Mouse (Mus musculus): ENCODE results near the gene Zfp827. TPM values are rescaled to one million over a fixed set of nuclear protein-coding genes. Genes with fewer than 3 reads are reported as not detected.

The Zfp827 gene
- polyA plus RNA-seq, 1 experiment, result 32.4 TPM

GRCm38 (mm10) chr8:79190071-79190470, 161.8 kb downstream of the Zfp827 start:
- Histone ChIP-seq H3K27ac (ENCODE audit: insufficient read depth, low read length) (no peak overlapping the region), H3K4me1 (ENCODE audit: control insufficient read depth, insufficient read depth, low read length) (no peaks in the 10 kb centered on the region), H3K4me3 (ENCODE audit: insufficient read depth, low read length) (no peak overlapping the region)
- TF ChIP-seq CTCF (IDR thresholded peaks at IDR 0.05; ENCODE audit: extremely low read depth, insufficient read depth, low read length) (no peak), POLR2A (IDR thresholded peaks at IDR 0.05; ENCODE audit: extremely low read depth, insufficient read depth, low read length) (no peak)

GRCm38 (mm10) chr8:79196481-79196880, 168.2 kb downstream of the Zfp827 start:
- Histone ChIP-seq H3K4me1 (ENCODE audit: control insufficient read depth, insufficient read depth, low read length) (no peaks in the 10 kb centered on the region; the same call in 1 of the 2 replicates), H3K27ac (ENCODE audit: insufficient read depth, low read length) (no peak overlapping the region), H3K4me3 (ENCODE audit: insufficient read depth, low read length) (no peak overlapping the region)
- no peak for TF ChIP-seq POLR2A (IDR thresholded peaks at IDR 0.05; ENCODE audit: extremely low read depth, insufficient read depth, low read length)
- TF ChIP-seq CTCF (IDR thresholded peaks at IDR 0.05; ENCODE audit: extremely low read depth, insufficient read depth, low read length), result no peak

GRCm38 (mm10) chr8:79198675-79199074, 170.4 kb downstream of the Zfp827 start:
- Histone ChIP-seq H3K4me3 (ENCODE audit: insufficient read depth, low read length) (no peak overlapping the region), H3K27ac (ENCODE audit: insufficient read depth, low read length) (no peak overlapping the region), H3K4me1 (ENCODE audit: control insufficient read depth, insufficient read depth, low read length) (no peaks in the 10 kb centered on the region; the same call in 1 of the 2 replicates)
- no peak for TF ChIP-seq POLR2A (IDR thresholded peaks at IDR 0.05; ENCODE audit: extremely low read depth, insufficient read depth, low read length)
- TF ChIP-seq CTCF (IDR thresholded peaks at IDR 0.05; ENCODE audit: extremely low read depth, insufficient read depth, low read length), result no peak

- Histone ChIP-seq H3K4me1 (ENCODE audit: control insufficient read depth, insufficient read depth, low read length) (no peaks in the 10 kb centered on the region; the same call in 1 of the 2 replicates), H3K27ac (ENCODE audit: insufficient read depth, low read length) (no peak overlapping the region), H3K4me3 (ENCODE audit: insufficient read depth, low read length) (no peak overlapping the region)
- TF ChIP-seq CTCF (IDR thresholded peaks at IDR 0.05; ENCODE audit: extremely low read depth, insufficient read depth, low read length), result no peak
- no peak for TF ChIP-seq POLR2A (IDR thresholded peaks at IDR 0.05; ENCODE audit: extremely low read depth, insufficient read depth, low read length)
These were observed 173.4 kb downstream of the Zfp827 start for GRCm38 (mm10) chr8:79201446-79202147.

- H3K4me3 ChIP-seq (ENCODE audit: insufficient read depth, low read length), result no peak overlapping the region
- H3K27ac ChIP-seq (ENCODE audit: insufficient read depth, low read length), result no peak overlapping the region
- no peak for TF ChIP-seq POLR2A (IDR thresholded peaks at IDR 0.05; ENCODE audit: extremely low read depth, insufficient read depth, low read length)
- no peak for TF ChIP-seq CTCF (IDR thresholded peaks at IDR 0.05; ENCODE audit: extremely low read depth, insufficient read depth, low read length)
These were observed 178.7 kb downstream of the Zfp827 start for GRCm38 (mm10) chr8:79206895-79207294.

GRCm38 (mm10) chr8:79208181-79208580, 179.9 kb downstream of the Zfp827 start:
- no peak overlapping the region for H3K4me3 ChIP-seq (ENCODE audit: insufficient read depth, low read length)
- no peak overlapping the region for H3K27ac ChIP-seq (ENCODE audit: insufficient read depth, low read length)
- TF ChIP-seq POLR2A (IDR thresholded peaks at IDR 0.05; ENCODE audit: extremely low read depth, insufficient read depth, low read length) (no peak), CTCF (IDR thresholded peaks at IDR 0.05; ENCODE audit: extremely low read depth, insufficient read depth, low read length) (no peak)
- H3K4me1 ChIP-seq (ENCODE audit: control insufficient read depth, insufficient read depth, low read length), result no peaks in the 10 kb centered on the region; the same call in 1 of the 2 replicates

More at GRCm38 (mm10) chr8:79206895-79207294, 178.7 kb downstream of the Zfp827 start:
- no peaks in the 10 kb centered on the region; the same call in 1 of the 2 replicates for H3K4me1 ChIP-seq (ENCODE audit: control insufficient read depth, insufficient read depth, low read length)

GRCm38 (mm10) chr8:79208691-79209640, 180.7 kb downstream of the Zfp827 start:
- Histone ChIP-seq H3K4me3 (ENCODE audit: insufficient read depth, low read length) (no peak overlapping the region), H3K27ac (ENCODE audit: insufficient read depth, low read length) (no peak overlapping the region), H3K4me1 (ENCODE audit: control insufficient read depth, insufficient read depth, low read length) (no peaks in the 10 kb centered on the region; the same call in 1 of the 2 replicates)
- no peak for TF ChIP-seq POLR2A (IDR thresholded peaks at IDR 0.05; ENCODE audit: extremely low read depth, insufficient read depth, low read length)
- TF ChIP-seq CTCF (IDR thresholded peaks at IDR 0.05; ENCODE audit: extremely low read depth, insufficient read depth, low read length), result no peak

GRCm38 (mm10) chr8:79209641-79210358, 181.6 kb downstream of the Zfp827 start:
- TF ChIP-seq POLR2A (IDR thresholded peaks at IDR 0.05; ENCODE audit: extremely low read depth, insufficient read depth, low read length) (no peak), CTCF (IDR thresholded peaks at IDR 0.05; ENCODE audit: extremely low read depth, insufficient read depth, low read length) (no peak)
- Histone ChIP-seq H3K4me3 (ENCODE audit: insufficient read depth, low read length) (peak overlapping the region; percentile 28; the same call in 1 of the 2 replicates), H3K4me1 (ENCODE audit: control insufficient read depth, insufficient read depth, low read length) (no peaks in the 10 kb centered on the region; the same call in 1 of the 2 replicates), H3K27ac (ENCODE audit: insufficient read depth, low read length) (no peak overlapping the region)

- no peak for TF ChIP-seq CTCF (IDR thresholded peaks at IDR 0.05; ENCODE audit: extremely low read depth, insufficient read depth, low read length)
- Histone ChIP-seq H3K4me1 (ENCODE audit: control insufficient read depth, insufficient read depth, low read length) (no peaks in the 10 kb centered on the region; the same call in 1 of the 2 replicates), H3K4me3 (ENCODE audit: insufficient read depth, low read length) (no peak overlapping the region), H3K27ac (ENCODE audit: insufficient read depth, low read length) (no peak overlapping the region)
These were observed 183.4 kb downstream of the Zfp827 start for GRCm38 (mm10) chr8:79211630-79212029.

Measured in cortical plate, adult 2 months (tissue).